Mouse (Mus musculus): ENCODE data around the gene Dact1.
A peak's percentile ranks its signal among the peaks of the same experiment; 100 is the strongest.

Gene Dact1

GRCm38 (mm10) chr12:71337896-71338463 is 28.3 kb downstream of the Dact1 start:
- no peak for DNase-seq (ENCODE audit: low spot score)

- DNase-seq (ENCODE audit: low spot score), result no peak
These were observed 29.6 kb downstream of the Dact1 start for GRCm38 (mm10) chr12:71339142-71339848.

- DNase-seq (ENCODE audit: low spot score), result peak; percentile 19
These were observed 32.7 kb downstream of the Dact1 start for GRCm38 (mm10) chr12:71342397-71342796.

DNA sequence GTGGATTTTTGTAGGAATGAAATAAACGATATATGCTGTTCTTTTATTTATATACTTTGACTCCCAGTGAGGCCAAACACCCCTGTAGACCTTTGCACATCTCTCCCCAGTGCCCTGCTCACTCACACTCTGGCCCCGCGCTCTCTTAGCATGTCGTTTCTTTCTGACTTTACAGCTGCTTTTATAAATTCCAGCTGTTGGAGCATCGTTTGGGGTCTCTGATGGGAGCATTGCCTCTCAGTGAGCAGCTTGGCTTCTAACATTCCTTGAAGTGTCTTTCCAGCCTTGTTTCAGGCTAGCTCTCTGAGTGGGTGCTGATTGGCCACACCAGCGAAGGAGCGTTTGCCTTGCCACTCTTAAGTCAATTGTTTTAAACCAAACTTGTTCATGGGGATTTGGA is 35.8 kb downstream of the Dact1 start:
- DNase-seq (ENCODE audit: low spot score), result no peak

DNA sequence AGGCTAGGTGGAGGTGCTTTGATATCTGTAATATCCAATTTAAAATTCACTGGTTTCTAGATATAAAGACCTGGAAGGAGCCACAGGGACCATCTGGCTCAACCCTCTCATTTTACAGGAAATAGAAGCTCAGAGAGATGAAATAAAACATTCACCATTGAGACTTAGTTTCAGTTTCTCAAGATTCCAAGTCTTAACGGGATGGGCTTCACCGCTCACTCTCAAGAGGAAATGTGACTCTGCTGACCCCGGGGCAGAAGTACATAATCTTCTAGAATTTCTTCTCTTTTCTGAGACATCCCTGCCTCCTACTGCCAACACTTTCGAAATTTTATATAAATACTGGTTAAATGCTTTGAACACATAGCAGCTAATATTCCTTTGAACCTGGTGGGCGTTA is 36.4 kb downstream of the Dact1 start:
- DNase-seq (ENCODE audit: low spot score), result no peak

DNA sequence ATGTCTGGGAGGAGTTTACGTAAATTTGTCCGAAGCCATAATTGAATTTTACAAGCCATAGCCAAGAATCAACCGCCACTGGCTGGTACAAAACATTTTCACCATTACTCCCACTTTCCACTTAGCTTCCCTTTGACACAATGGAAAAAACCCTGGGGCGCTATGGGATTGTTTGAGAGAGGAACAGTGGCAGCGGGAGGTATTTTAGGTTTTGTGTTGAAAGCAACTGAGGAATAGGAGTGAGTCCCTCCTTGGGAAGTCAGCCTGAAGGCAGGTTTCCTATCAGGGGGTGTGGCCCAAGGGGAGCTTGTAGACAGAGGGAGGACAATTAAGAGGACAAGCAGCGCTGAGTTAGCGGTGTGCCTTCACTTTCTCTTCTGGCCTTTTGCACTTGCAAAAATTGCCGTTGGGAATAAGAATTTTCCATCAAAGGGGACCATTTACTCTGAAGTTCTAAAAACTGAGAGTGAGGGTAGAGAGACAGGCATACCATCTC is 38.8 kb downstream of the Dact1 start:
- DNase-seq (ENCODE audit: low spot score), result no peak

GRCm38 (mm10) chr12:71350077-71350476 is 40.4 kb downstream of the Dact1 start:
- no peak for DNase-seq (ENCODE audit: low spot score)

- DNase-seq (ENCODE audit: low spot score), result no peak
These were observed 45.0 kb downstream of the Dact1 start for GRCm38 (mm10) chr12:71354656-71355055.

DNA sequence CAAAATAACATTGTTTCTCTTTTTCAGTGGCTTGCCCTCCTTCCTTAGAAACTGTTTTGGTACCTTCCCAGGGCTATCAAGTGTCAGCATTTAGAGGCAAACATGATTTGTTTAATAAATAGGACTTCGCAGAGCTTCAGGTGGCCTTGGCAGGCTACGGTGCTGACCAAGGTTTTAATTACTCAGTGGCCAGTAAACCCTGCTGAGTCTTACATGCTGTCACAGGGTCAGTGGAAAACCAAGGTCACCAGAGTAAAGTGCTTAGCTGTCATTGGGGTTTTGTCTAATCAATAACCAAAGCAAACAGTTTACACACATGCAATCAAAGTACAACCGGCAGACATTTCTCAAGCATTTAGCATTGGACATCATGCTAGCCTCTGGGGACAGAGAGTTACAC is 45.4 kb downstream of the Dact1 start:
- DNase-seq (ENCODE audit: low spot score), result no peak

- no peak for DNase-seq (ENCODE audit: low spot score)
These were observed 51.9 kb downstream of the Dact1 start for GRCm38 (mm10) chr12:71361616-71362015.

GRCm38 (mm10) chr12:71362425-71362824 is 52.7 kb downstream of the Dact1 start:
- DNase-seq (ENCODE audit: low spot score), result no peak

DNA sequence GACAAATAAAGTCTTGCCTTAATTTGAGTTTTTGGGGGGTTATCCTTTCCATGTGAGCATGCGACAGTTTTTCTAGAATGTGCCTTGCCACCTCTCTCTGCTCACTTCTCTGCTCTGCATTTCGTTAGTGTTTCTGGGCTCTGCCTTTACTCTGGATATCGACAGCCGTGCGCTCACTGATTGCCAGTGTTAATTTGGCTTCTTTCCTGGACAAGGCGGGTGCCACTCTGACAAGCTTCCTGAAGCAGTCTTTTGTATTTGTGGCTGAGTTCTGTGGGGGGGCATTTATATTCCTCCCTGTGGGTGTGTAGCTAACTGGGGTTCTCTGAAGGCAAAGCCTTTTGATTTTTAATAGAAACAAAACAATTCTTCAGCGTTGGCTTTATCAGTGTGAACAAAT is 54.4 kb downstream of the Dact1 start:
- no peak for DNase-seq (ENCODE audit: low spot score)

- no peak for DNase-seq (ENCODE audit: low spot score)
These were observed 54.8 kb downstream of the Dact1 start for GRCm38 (mm10) chr12:71364531-71364930.

- no peak for DNase-seq (ENCODE audit: low spot score)
These were observed 55.5 kb downstream of the Dact1 start for GRCm38 (mm10) chr12:71365208-71365607.

DNA sequence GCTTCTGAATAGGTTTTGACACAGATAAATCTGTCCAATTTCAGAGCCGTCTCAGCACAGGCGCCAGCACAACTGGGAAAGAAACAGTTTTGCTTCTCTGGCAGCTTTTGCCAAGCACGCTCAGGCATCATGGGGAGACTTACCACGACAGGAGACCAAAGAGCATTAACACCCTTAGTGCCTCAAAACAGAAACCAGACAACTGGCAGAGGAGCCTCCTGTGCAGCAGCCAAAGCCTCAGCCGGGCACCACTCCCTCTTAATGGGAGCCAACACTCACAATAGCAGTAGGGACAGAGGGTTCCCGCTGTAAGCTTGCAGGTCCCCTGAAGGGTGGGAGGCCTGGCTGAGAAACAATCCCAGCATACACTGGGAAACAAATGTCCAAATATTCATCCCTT is 56.5 kb downstream of the Dact1 start:
- no peak for DNase-seq (ENCODE audit: low spot score)

- no peak for DNase-seq (ENCODE audit: low spot score)
These were observed 58.9 kb downstream of the Dact1 start for GRCm38 (mm10) chr12:71368631-71369030.
